In the genomic region with DNA sequence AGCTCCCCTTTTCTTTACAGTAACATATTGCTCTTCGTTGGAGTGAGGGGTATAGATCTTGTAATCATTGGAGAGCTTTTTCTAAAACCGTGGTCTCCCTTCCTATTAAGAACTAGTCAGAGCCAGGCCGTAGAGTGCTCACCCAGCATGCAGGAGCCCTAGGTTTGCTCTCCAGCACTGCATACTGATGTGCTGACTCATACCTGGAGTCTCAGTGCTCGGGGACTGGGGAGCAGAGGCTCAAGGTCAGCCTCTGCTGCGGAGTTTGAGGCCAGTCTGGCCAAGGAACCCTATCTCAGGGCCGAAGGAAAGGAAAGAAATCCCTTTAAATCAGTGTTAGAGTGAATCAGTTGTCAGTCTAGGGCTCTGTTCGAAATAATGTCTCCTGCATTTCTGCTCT, we compare ENCODE assay signal across 1 mouse cellular context.
TF ChIP-seq lines count a peak whose summit lies in the region.

No protein-coding gene starts in this region.

TF ChIP-seq in C2C12, 6 proteins besides CTCF, POLR2A, EP300 and RAD21 (continued from another document):
- no peak for TF ChIP-seq MYOD1 (IDR thresholded peaks at IDR 0.05; ENCODE audit: control insufficient read depth, insufficient read length, low read depth)
